Mouse (Mus musculus): ENCODE results near the gene Olfr266.

GRCm38 (mm10) chr3:106798079-106798478, 28.0 kb downstream of the Olfr266 start:
- TF ChIP-seq POLR2A (IDR thresholded peaks at IDR 0.05; ENCODE audit: insufficient read depth, low read depth, low read length) (no peak), CTCF (IDR thresholded peaks at IDR 0.05; ENCODE audit: insufficient read depth, low read depth, low read length) (no peak)
